ENCODE assay signal across 23 mouse cellular contexts in genomic region chrX:162302788-162303187, GRCm38 (mm10).
DNase-seq lines count a peak whose midpoint lies in the region; ATAC-seq and TF ChIP-seq lines count a peak whose summit lies in the region.
"Had no signal": no experiment of that assay in that cellular context is flagged by ENCODE, and none has a peak within 500 bp of the region (broad histone marks: within the 10 kb centered on the region; RNA-seq: fewer than 3 reads in every experiment).

No protein-coding gene starts in this region.

- CTCF ChIA-PET in Patski (lab: Charles Lee): no interaction called here

- peak; percentile 51 for ATAC-seq in Patski
- peak; percentile 86 for ATAC-seq in stomach, embryonic 16.5 days (ENCODE audit: insufficient read depth, low FRiP score)
- ATAC-seq in heart, embryonic 12.5 days (ENCODE audit: insufficient number of reproducible peaks, low FRiP score): no peak
- no peak for ATAC-seq in midbrain, embryonic 11.5 days (ENCODE audit: low FRiP score)
- ATAC-seq: CD4-positive, CD25-positive, alpha-beta regulatory T cell, adult 4 months; forebrain, embryonic 13.5 days; forebrain, embryonic 15.5 days; forebrain, postnatal 0 days had no signal

- TF ChIP-seq CTCF in Patski (IDR thresholded peaks at IDR 0.05): no peak

- no peak overlapping the region for H3K4me3 ChIP-seq in stomach, embryonic 16.5 days (replicated peaks; ENCODE audit: low read length)
- no peak overlapping the region for H3K4me3 ChIP-seq in heart, embryonic 12.5 days
- no peak overlapping the region for H3K4me3 ChIP-seq in midbrain, embryonic 11.5 days (ENCODE audit: low read depth, low read length)
- H3K4me3 ChIP-seq: embryonic facial prominence, embryonic 10.5 days; embryonic facial prominence, embryonic 12.5 days; forebrain, embryonic 13.5 days; forebrain, embryonic 15.5 days had no signal

- DNase-seq in 3T3-L1 (ENCODE audit: low read depth, low spot score) (peak; percentile 1), Patski (ENCODE audit: low read depth, low spot score) (no peak)
- DNase-seq in midbrain, embryonic 11.5 days (ENCODE audit: low spot score, missing footprints): no peak
- no peak for DNase-seq in cerebellum, adult 8-10 months
- DNase-seq: adrenal gland, adult 2 months; adrenal gland, postnatal 10 days; adrenal gland, postnatal 25 days; B cell, adult 2 months; cerebellum, adult 11 months; cerebellum, adult 18-20 months; cerebellum, adult 9-10 months; cerebellum, postnatal 10 days; cerebellum, postnatal 25 days; forebrain, postnatal 0 days had no signal

- H3K9ac ChIP-seq in stomach, embryonic 16.5 days (ENCODE audit: low read length): no peak overlapping the region
- no peak overlapping the region for H3K9ac ChIP-seq in heart, embryonic 12.5 days
- no peak overlapping the region for H3K9ac ChIP-seq in midbrain, embryonic 11.5 days (ENCODE audit: low read length)
- H3K9ac ChIP-seq: embryonic facial prominence, embryonic 12.5 days; forebrain, embryonic 13.5 days; forebrain, embryonic 15.5 days; forebrain, postnatal 0 days had no signal

- POLR2A ChIA-PET in Patski (lab: Charles Lee): no interaction called here

- no peaks in the 10 kb centered on the region for H3K9me3 ChIP-seq in stomach, embryonic 16.5 days (replicated peaks; ENCODE audit: control insufficient read depth, low read length)
- no peaks in the 10 kb centered on the region for H3K9me3 ChIP-seq in heart, embryonic 12.5 days (replicated peaks)
- H3K9me3 ChIP-seq in midbrain, embryonic 11.5 days (ENCODE audit: control insufficient read depth, low read length): no peaks in the 10 kb centered on the region
- H3K9me3 ChIP-seq: embryonic facial prominence, embryonic 10.5 days; embryonic facial prominence, embryonic 12.5 days; forebrain, embryonic 13.5 days; forebrain, embryonic 15.5 days; G1E had no signal

- H3K4me2 ChIP-seq in stomach, embryonic 16.5 days (ENCODE audit: low read depth, low read length): no peak overlapping the region
- no peak overlapping the region for H3K4me2 ChIP-seq in heart, embryonic 12.5 days
- H3K4me2 ChIP-seq in midbrain, embryonic 11.5 days: no peak overlapping the region
- H3K4me2 ChIP-seq: embryonic facial prominence, embryonic 12.5 days; forebrain, embryonic 13.5 days; forebrain, embryonic 15.5 days had no signal

- H3K27ac ChIP-seq in stomach, embryonic 16.5 days (ENCODE audit: low read length): no peak overlapping the region
- no peak overlapping the region for H3K27ac ChIP-seq in heart, embryonic 12.5 days (ENCODE audit: poor library complexity, severe bottlenecking)
- no peak overlapping the region for H3K27ac ChIP-seq in midbrain, embryonic 11.5 days (ENCODE audit: low read depth, low read length)
- H3K27ac ChIP-seq: embryonic facial prominence, embryonic 10.5 days; embryonic facial prominence, embryonic 12.5 days; forebrain, embryonic 13.5 days; forebrain, embryonic 15.5 days had no signal

- H3K4me1 ChIP-seq in stomach, embryonic 16.5 days (ENCODE audit: control insufficient read depth, insufficient read depth, low read length): no peaks in the 10 kb centered on the region
- H3K4me1 ChIP-seq in heart, embryonic 12.5 days (replicated peaks): no peaks in the 10 kb centered on the region
- no peaks in the 10 kb centered on the region for H3K4me1 ChIP-seq in midbrain, embryonic 11.5 days (ENCODE audit: control insufficient read depth, insufficient read depth, low read length)
- H3K4me1 ChIP-seq: embryonic facial prominence, embryonic 10.5 days; embryonic facial prominence, embryonic 12.5 days; forebrain, embryonic 13.5 days; forebrain, embryonic 15.5 days had no signal

- peaks cover 6% of the 10 kb centered on the region for H3K27me3 ChIP-seq in Patski
- no peaks in the 10 kb centered on the region; the same call in 1 of the 2 replicates for H3K27me3 ChIP-seq in stomach, embryonic 16.5 days (ENCODE audit: control insufficient read depth, insufficient read depth, low read length)
- H3K27me3 ChIP-seq in heart, embryonic 12.5 days (replicated peaks): no peaks in the 10 kb centered on the region
- no peaks in the 10 kb centered on the region; the same call in 1 of the 2 replicates for H3K27me3 ChIP-seq in midbrain, embryonic 11.5 days (ENCODE audit: control insufficient read depth, insufficient read depth, low read length)
- H3K27me3 ChIP-seq: CH12.LX; embryonic facial prominence, embryonic 12.5 days; forebrain, embryonic 15.5 days had no signal

- H3K36me3 ChIP-seq in stomach, embryonic 16.5 days (ENCODE audit: control insufficient read depth, insufficient read depth, low read length): no peaks in the 10 kb centered on the region
- no peaks in the 10 kb centered on the region for H3K36me3 ChIP-seq in heart, embryonic 12.5 days
- H3K36me3 ChIP-seq in midbrain, embryonic 11.5 days (ENCODE audit: control insufficient read depth, insufficient read depth, low read length): no peaks in the 10 kb centered on the region
- H3K36me3 ChIP-seq: embryonic facial prominence, embryonic 10.5 days; embryonic facial prominence, embryonic 12.5 days; forebrain, embryonic 15.5 days; G1E had no signal

- in situ Hi-C loops in Patski (cut with MboI; ENCODE audit: low pct_unique_long_range_greater_than_20kb): no loop called here

Comparison
In these comparisons a context has a peak if more than half of its experiments do, and no peak if none do; other contexts are left out.
1. ATAC-seq: peak in Patski (single experiment) and stomach, embryonic 16.5 days (single experiment); none in heart, embryonic 12.5 days (single experiment) and midbrain, embryonic 11.5 days (single experiment).